Mouse (Mus musculus) CH12F3 (cell line): ENCODE measurements at regions not wholly inside any gene's neighbourhood (a gene's known extent, or its start where the extent isn't known, plus 50 kb on each side); places are given as distances from the start of the nearest gene placed in this dataset.
"Not testable (repeated sequence)": the region's sequence is repeated elsewhere in the genome, so short reads cannot be mapped to it uniquely, and the experiment has no call there.

Experiments
- in situ Hi-C: fragments of 300-500 bp; cut with MboI; formaldehyde crosslinking; loops from 2 replicates; pipeline ENCODE4 v1.14.3; 2020; ENCODE audit warnings: low sequenced_read_pairs

DNA sequence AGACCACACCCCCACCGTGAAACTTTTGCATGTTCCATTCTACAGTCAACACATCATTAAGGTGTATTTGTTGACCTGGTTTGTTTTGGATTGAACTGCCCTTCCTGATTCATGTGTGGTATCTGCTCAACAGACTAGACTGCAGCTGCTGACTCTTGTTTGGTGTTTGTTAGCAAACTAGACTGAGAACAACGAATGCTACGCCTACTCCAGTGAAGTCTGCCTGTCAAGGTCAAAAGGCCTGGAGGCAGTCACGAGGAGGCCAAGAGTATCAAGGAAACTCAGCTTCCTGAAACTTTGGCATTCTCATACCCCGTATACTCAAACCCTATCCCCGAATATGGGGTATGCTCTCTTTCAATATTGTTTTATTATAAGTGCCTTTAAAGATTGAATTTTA lies 194.2 kb upstream of the Spin1 start:
- in situ Hi-C loops = not testable (repeated sequence)

DNA sequence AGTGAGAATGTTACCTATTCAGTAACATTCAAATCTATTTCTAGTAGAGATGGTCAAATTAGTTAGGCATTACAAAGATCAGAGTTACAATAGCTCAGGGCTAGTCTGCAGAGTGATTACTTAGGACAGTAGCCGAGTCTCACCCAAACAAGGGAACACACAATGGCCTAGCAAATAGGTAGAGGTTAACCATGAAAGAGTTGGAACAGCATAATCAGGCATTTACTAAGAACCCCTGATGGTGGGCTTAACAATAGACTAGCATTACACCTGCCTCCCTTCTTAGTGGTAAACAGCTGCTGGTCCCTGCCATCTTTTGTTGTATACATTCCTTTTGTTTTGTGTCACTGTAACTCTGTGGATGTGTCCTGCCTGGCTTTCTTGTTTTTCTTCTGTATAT lies 193.8 kb upstream of the Spin1 start:
- in situ Hi-C loops = no loop called here

DNA sequence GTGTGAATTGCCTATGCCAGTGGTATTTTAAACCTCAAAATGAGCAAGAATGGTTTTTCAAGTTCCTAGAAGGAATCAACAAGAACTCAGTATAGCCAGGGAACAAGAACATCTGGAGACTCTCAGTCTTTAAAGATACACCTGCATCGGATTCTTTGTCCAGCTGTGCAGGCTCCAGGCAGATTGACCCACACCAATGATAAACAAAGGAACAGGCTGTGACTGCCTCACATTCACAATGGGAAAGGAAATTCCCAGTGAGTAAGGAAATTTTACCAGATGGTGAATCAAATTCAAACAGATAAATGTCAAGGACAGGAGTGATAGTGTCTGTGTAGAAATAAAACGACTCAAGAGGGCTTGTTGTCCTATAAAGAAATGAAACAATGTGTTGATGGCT lies 187.9 kb upstream of the Spin1 start:
- in situ Hi-C loops = not testable (repeated sequence)

DNA sequence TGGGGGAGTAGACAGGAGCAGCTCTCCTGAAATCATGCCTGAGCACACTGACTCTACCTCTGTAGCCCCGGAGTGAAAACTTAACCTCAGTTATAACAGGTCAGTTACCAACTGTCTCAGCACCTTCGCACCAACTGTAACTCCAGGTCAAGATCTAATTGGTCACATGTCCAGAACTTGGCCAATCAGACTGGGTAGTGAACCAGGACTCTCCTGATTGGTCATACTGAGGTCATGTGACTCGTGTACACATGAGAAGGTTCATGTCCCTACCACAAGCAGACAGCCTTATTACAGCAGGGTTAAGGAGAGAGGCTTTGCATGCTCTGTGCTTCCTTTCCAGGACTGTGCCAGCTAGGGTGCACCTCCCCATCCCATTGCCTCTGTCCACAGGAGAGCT lies 166.7 kb upstream of the Spin1 start:
- in situ Hi-C loops = not testable (repeated sequence)

DNA sequence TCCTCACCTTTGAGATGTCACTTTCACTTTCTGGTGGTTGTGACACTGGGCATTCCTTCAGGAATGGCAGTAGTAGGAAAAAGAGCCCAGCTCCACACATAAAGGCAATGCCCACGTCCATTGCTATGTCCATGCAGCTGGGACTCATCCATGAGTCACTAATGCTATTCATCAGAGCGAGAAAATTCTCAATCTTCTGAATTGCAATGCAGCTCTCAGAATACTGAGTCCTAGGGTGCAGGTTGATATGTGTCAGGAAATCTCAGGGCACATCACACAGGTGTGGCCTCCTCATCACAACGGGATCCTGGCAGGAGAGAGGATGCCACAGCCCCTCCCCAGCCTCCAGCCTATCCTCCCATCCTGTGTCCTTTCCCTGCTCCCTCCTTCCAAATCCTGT lies 158.1 kb upstream of the Spin1 start:
- in situ Hi-C loops = no loop called here

DNA sequence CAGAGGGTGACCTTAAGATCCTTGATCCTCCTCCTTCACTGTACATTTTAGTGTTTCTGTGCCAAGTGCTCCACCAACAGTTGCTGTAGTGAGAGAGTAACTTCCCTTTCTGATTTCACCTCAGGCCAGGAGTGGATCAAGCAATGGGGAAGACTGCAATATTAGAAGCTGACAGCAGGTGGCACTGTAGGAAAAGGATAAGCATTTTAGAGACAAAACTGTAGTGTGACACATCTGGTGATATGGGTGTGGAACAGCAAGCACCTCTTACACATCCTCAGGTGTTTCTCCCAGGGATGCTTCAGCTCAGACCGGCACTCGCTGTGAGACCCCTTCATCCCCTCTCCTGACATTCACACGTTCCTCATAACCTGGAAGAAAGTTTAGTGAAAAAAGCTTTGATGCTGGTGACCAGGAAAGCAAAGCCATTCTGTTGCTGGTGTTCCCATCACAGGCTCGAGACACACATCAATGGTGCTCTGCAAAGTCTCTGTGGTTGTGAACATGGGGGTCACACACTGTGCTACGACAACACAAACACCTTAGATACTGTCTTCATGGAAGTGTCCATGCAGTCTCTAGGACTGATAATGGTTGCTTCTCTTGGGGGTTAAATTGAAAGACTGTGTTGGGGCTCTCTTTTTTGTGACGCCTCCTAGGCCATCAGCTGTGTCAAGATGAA lies 151.0 kb upstream of the Spin1 start:
- in situ Hi-C loops = loop anchor here (5.0 to 25.0 kb wide), 2 partner anchors 473 to 663 kb away; no protein-coding TSS in a partner anchor

DNA sequence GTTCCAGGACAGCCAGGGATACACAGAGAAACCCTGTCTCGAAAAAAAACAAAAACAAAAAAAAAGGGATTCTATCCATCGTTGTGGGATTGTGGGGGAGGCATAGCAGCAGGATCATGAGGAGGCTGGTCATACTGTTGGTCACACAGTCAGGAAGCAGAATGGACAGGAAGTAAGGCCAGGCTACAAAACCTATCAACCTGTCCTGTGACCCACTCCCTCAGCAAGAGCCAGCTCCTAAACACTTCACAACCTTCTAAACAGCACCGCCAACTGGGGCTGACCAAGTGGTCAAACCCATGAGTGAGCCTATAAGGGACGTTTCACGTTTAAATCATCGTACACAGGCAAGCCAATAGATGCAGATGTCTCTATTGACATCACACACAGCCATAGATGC lies 146.0 kb upstream of the Spin1 start:
- in situ Hi-C loops = loop anchor here (25.0 kb wide), 1 partner anchor 658 kb away; no protein-coding TSS in a partner anchor

DNA sequence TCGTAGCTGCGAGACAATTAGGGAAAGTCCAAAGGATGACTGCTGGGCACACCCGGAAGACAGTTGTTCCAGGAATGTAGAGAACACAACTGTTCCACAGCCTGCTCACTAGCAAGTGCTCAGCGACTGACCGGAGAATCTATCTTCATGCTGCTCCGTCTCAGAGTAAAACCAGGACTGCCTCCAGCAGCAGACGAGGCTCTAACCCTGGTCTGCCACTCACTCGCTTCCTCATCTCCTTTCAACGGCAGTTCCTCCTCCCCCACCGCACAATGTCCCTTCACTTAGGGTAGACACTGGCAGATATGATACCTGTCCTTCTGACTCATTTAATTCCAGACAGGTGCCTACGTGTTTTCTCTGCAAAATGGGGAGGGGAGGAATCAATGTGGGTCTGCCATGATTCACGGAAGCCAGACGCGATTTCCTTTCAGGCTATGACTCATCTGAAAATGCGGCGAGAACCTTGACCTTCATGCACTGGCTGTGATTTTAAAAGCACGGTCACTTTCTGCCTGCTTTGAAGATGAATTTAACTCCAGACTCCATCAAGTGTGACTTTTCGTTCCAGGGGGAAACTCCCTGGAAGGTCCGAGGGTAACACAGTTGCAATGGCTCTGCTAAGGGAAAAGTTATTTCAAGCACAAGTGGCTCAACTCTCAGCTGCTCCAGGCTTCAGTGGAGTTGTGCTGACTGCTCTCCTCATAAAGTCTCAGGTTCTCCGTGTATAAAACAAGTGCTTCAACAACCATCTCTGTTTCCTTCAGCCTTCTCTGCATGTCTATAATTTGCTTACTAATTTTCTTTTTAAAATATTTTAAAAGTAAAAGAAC lies 142.4 kb upstream of the Spin1 start:
- in situ Hi-C loops = loop anchor here (25.0 kb wide), 1 partner anchor 654 kb away; no protein-coding TSS in a partner anchor

DNA sequence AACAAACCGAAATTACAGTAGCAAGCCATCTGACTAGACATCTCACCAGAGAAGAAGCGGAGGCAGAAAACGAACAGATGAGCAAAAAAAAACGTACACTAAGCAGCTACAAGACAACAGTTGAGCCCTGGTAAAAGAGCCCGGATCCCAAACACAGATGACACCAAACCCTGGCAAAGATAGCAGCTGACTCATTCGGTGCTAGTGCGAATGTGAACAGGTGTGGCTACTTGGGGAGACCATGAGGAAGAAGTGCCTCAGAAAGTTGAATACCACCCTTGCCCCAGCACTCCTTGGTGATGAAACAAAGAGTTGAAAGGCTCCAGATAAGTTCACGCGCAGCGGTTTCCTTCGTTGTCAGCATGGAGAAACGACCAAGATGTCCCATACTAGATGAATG lies 139.8 kb upstream of the Spin1 start:
- in situ Hi-C loops = loop anchor here (25.0 kb wide), 1 partner anchor 651 kb away; no protein-coding TSS in a partner anchor

DNA sequence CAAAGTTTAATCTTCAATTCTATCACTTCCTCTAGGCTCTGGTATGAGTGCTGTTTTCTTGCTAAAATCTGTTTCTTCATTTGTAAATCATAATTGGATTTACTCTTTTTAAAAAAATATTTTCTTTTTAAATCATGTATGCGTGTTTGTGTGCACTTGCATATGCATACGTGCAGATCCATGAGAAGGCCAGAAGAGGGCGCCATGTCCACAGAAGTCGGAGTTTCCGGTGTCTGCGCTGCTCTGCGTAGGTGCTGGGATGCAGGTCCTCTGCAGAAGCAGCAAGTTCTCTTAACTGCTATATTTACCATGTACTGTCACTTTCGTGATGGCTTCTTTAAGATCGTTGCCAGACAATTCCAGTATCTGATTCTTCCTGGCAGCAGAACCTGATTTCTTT lies 136.6 kb upstream of the Spin1 start:
- in situ Hi-C loops = loop anchor here (25.0 kb wide), 1 partner anchor 648 kb away; no protein-coding TSS in a partner anchor

DNA sequence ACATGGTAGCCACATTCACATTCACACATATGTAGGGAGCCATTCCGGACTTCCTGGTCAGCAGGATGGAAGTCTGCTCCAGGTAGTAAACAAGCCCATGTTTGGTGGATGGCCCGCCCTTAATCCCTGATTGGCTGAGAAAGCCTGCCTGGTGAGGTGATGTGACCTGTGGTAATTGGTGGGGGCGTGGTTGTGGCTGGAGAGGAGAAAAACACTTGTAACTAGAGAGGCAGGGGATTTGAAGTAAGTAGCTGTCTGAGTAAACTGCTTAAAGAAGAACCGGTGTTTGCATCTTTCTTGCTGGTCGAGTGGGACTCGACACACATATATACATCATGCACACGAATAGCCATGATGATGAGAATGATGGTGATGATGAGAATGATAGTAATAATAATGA lies 135.6 kb upstream of the Spin1 start:
- in situ Hi-C loops = loop anchor here (25.0 kb wide), 1 partner anchor 647 kb away; no protein-coding TSS in a partner anchor

DNA sequence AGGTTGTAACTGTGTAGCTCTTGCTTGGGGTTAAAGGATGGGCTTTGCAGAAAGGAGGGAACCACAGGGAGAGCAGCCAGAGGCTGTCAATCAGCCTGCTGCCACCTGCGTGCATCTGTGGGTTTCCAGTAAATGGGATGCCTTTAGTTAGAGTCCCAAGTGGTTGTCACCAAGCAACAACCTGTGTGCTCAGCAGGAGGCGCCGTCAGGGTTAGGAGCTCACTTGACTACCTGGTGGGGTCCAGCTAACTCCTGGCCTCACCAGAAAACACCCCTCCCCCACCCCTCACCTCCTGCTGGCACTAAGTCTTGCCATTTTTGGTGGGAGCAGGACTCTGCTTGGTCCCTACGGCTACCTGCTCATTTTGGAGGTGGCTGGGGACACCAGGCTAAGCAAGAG lies 135.0 kb upstream of the Spin1 start:
- in situ Hi-C loops = loop anchor here (25.0 kb wide), 1 partner anchor 647 kb away; no protein-coding TSS in a partner anchor

DNA sequence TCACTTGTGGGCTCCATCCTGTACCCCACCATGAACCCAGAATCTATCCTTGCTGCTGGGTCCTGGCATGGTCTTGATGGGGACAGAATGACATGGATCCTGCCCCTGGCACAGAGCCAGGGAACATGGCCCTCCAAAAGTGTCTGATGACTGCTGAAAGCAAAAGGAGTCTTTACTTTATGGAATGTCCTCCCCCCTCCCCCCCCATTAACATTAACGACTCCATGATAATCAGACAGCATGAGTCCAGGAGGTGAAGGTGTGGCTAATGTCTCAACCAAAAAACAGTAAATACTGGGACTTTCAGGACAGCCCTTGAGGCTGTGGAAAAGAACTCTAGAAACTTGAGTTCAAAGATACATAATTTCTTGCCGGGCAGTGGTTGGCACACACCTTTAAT lies 133.9 kb upstream of the Spin1 start:
- in situ Hi-C loops = loop anchor here (25.0 kb wide), 1 partner anchor 645 kb away; no protein-coding TSS in a partner anchor

DNA sequence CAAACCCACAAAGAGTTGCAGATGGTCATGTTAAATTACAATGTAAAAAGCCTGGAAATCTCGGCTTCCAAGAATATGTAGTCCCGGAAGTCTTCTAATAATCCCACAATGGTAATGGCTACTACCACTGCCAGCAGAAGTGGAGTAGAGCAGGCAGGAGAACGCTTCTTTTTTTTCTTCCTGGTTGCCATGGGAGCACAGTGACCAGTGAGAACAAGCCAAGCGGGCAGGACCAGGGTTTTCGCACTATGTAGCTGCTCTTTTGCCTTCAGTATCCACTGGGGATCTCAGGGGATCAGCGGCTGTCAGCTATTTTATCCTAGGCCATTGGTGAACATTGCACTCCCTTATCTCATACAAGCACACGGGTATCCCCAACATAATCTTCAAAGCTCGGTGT lies 127.3 kb upstream of the Spin1 start:
- in situ Hi-C loops = loop anchor here (25.0 kb wide), 1 partner anchor 639 kb away; no protein-coding TSS in a partner anchor

DNA sequence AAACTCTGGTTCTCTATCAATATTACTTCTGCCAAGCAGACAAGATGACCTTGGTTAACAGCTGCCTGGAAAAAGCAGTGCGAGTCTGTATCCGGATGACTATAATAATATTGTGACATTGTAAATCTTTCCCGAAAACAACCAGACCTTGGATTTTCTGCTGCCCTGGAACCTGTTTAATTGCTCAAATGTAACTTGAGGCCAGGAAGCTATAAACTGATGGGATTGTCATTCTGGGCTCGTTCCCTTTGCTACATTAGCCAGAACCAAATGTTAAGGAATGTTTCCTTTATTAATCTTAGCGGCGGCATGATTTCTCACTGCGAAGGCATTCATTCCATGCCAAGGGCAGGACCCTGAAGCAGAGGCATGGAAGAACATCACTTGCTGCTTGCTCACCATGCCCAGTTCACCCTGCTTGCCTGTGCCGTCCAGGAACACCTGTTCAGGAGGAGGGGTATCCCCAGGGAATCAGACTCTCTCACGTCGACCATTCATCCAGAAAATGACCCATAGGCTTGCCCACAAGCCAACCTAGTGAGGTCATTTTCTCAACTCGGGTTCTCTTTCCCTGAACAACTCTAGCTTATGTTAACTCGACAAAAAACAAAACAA lies 125.3 kb upstream of the Spin1 start:
- in situ Hi-C loops = no loop called here

DNA sequence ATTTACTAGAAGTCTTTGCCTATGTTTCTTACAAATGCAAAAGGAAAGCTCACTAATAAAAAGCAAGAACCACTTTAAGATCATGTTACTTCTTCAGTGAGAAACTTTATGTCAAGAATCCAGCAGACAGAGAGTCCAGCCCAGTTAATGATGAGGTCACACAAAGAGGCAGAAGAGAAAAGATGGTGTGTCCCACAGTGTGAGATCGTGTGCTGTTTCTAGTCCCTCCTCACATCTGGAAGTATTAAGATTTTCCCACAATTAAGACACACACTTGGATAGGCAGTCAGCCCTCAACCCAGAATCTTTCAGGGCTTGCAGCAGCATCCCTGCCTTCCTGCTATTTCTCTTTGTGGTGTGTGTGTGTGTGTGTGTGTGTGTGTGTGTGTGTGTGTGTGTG lies 118.7 kb upstream of the Spin1 start:
- in situ Hi-C loops = no loop called here

DNA sequence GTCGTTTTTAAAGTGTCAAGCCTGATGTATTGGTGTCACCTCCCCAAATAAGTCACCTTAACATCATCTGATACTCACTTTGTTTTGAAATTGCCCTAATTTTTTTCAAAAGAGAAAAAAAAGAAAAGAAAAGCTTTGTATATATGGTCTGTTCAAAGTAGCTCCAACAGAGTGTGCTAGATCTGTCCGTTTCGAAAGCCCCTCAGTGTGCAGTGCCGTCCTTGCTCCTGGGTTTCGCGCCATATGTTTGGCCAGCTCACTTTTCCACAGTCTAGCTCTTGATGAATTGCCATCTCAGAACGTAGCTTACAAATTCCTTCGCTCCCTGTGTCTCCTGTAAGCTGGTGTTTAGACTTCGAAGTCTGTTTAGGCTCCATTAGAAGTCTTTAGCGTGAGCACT lies 117.7 kb upstream of the Spin1 start:
- in situ Hi-C loops = no loop called here

DNA sequence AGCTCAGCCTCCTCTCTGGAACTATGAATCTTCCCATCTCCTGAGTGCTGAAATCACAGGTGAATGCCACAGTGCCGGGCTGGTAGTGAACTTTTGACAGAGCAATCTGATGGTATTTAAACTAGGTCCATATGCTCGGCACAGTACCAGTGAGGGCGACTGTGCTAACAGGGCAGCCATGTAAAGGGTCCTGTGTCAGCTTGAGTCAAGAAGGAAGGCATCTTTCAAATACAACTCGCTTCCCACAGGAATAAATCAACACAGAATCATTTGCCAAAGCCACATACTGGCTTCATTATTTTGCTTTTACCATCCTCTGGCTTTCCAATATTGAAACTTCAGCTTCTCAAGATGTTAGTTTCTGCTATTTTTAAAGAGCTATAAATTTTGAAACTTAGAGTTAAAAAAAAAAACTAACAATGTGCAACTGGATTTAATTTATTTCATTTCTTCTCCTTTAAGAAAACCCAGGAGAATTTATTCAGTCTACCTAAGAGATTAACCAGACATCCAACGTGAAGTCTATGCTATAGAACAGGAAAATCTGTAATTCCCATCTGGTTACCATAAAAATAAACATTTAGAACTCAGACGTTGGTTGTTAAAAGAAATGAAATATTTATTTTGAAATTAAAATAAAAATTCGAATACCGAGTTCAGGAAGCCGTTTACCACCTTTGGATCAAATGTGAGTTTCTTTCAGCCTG lies 108.8 kb upstream of the Spin1 start:
- in situ Hi-C loops = no loop called here

DNA sequence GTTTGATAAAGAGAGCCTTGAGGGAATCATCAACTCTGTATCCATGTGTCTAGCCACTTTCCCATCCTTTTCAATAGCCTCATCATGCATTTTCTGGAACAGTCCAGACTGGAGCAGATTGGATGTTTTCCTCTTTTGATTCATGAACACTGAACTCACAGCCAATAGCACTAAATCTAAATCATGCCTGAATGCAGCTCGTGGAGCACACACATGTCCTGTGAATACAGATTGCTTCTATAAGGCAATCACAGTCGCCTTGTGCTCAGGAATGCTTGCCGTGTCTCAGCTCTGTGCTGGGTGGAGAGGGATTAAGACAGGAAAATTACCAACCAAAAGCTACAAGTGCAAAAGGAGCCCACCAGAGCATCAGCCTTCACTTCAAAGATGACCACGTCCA lies 100.9 kb upstream of the Spin1 start:
- in situ Hi-C loops = no loop called here

DNA sequence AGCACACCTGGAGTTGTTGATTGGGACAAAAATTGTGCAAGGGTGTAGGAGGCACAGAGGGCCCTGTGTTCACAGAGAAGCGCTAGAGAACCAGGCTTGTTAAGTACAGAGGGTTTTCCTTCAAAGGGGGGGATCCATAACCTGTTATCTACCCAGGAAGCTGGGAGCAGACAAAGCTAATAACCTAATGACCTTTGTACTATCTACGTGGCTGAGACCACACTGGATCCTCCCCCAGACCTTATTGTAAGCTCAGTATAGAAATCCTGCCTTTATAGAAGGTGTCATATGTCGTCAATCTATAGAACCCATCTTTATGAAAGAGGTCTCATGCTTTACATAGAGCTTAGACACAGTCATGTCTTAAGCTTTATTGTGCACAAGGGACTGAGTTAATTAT lies 95.9 kb upstream of the Spin1 start:
- in situ Hi-C loops = no loop called here

DNA sequence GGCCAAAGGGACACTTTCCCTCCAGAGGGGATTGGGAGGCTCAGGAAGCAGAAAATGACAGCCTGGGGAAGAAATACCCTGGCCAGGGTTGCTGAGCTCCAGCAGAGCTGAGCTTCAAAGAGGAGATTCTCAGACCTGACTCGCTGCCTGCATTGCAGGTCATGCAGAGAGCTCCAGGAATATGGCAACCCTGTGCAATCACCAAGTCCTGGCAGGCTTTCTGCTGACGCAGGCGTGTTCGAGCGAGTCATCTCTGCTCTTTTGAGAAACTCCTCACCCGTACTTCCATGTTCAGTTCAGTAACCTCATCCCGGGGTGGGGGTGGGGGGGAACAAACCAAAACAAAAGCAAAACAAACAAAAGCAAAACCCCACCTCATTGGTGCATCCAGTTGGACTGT lies 89.9 kb upstream of the Spin1 start:
- in situ Hi-C loops = no loop called here
